Mouse (Mus musculus): ENCODE results near the gene Fbl.

DNA sequence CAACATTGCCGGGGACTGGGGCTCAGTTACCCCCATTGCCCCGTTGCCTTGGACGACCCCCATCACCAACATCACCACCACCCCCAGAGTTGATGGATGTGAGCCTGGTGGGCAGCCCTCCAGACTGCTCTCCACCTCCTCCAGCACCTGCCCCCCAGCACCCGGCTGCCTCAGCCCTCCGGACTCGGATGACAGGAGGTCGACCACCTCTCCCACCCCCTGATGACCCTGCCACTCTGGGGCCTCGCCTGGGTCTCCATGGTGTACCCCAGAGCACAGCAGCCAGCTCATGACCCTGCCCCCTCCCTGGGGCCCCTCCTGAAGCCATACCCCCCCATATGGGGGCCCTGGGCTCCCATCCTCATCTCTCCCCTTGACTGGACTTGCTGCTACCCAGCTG is 17.1 kb downstream of the Fbl start:
- TF ChIP-seq CTCF (IDR thresholded peaks at IDR 0.05; ENCODE audit: low read depth), result no peak
- TF ChIP-seq EP300 (IDR thresholded peaks at IDR 0.05; ENCODE audit: low read depth), result no peak

Measured in liver, embryonic 14.5 days (tissue).